ENCODE assay signal across 29 mouse cellular contexts in the genomic region with DNA sequence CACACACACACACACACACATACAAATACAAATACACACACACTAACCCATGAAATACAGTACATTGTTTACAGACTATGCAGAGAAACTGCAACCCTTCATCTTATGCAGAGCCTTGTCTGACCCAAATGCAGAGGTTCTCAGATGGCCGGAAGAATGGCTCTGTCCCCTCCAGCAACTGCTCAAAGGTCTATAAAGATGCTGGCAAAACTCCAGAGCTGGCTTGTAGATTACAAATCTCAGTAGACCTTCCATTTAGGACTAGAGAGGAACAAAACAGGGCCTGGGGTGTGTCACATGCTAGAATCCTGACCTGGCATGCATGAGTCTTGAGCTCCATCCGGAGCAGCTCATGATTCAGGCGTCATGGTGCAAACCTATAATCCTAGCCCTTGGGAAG.
DNase-seq lines count a peak whose midpoint lies in the region; ATAC-seq and TF ChIP-seq lines count a peak whose summit lies in the region.
"Had no signal": no experiment of that assay in that cellular context is flagged by ENCODE, and none has a peak within 500 bp of the region (broad histone marks: within the 10 kb centered on the region; RNA-seq: fewer than 3 reads in every experiment).

No protein-coding gene starts in this region.

- peak; percentile 38 for DNase-seq in embryonic facial prominence, embryonic 14.5 days (ENCODE audit: low spot score)
- DNase-seq in embryonic facial prominence, embryonic 10.5 days (ENCODE audit: low spot score), result no peak
- peak; percentile 3 for DNase-seq in kidney, adult 2 months
- peak; percentile 55 for DNase-seq in lung, embryonic 14.5 days
- no peak for DNase-seq in lung, postnatal 25 days (ENCODE audit: low spot score)
- peak; percentile 3 for DNase-seq in brain, embryonic 14.5 days (ENCODE audit: low read depth)
- DNase-seq: adrenal gland, postnatal 10 days; cerebellum, adult 11-12 months; cerebellum, adult 9-11 months; gastrocnemius, adult 2 months; gastrocnemius, postnatal 36 days; heart, adult 2 months; heart, postnatal 4 days; kidney, postnatal 36 days; liver, embryonic 13.5 days; lung, adult 18-20 months; lung, postnatal 36 days had no signal

- H3K27ac ChIP-seq in embryonic facial prominence, embryonic 14.5 days (replicated peaks; ENCODE audit: low read depth, low read length), result no peak overlapping the region
- H3K27ac ChIP-seq in embryonic facial prominence, embryonic 10.5 days (replicated peaks), result no peak overlapping the region
- no peak overlapping the region for H3K27ac ChIP-seq in kidney, adult 2 months (ENCODE audit: insufficient read depth, low read depth, low read length)
- no peak overlapping the region for H3K27ac ChIP-seq in kidney, embryonic 14.5 days (ENCODE audit: low read depth, low read length)
- H3K27ac ChIP-seq in lung, embryonic 14.5 days (ENCODE audit: low read depth), result no peak overlapping the region
- H3K27ac ChIP-seq in hindbrain, embryonic 13.5 days, result no peak overlapping the region
- H3K27ac ChIP-seq: embryonic facial prominence, embryonic 15.5 days; forebrain, embryonic 15.5 days; gastrocnemius, adult 2 months; heart, adult 2 months; hindbrain, embryonic 14.5 days; layer of hippocampus, adult 2 months; left cerebral cortex, adult 2 months; limb, embryonic 15.5 days; liver, embryonic 13.5 days; midbrain, embryonic 13.5 days had no signal

- H3K27me3 ChIP-seq in embryonic facial prominence, embryonic 14.5 days (replicated peaks; ENCODE audit: control insufficient read depth, insufficient read depth, low read length), result no peaks in the 10 kb centered on the region
- H3K27me3 ChIP-seq in embryonic facial prominence, embryonic 10.5 days (replicated peaks; ENCODE audit: low read depth, poor library complexity, severe bottlenecking), result no peaks in the 10 kb centered on the region
- no peaks in the 10 kb centered on the region for H3K27me3 ChIP-seq in kidney, adult 2 months (replicated peaks; ENCODE audit: control insufficient read depth, insufficient read depth, low read length)
- no peaks in the 10 kb centered on the region for H3K27me3 ChIP-seq in kidney, embryonic 14.5 days (ENCODE audit: control insufficient read depth, insufficient read depth, low read length)
- no peaks in the 10 kb centered on the region for H3K27me3 ChIP-seq in lung, embryonic 14.5 days (ENCODE audit: insufficient read depth, low read length)
- H3K27me3 ChIP-seq in hindbrain, embryonic 13.5 days, result no peaks in the 10 kb centered on the region
- H3K27me3 ChIP-seq: CH12.LX; embryonic facial prominence, embryonic 15.5 days; forebrain, embryonic 15.5 days; limb, embryonic 15.5 days; megakaryocyte, embryonic 14.5 days; midbrain, embryonic 13.5 days had no signal

- H3K4me3 ChIP-seq in embryonic facial prominence, embryonic 14.5 days (ENCODE audit: low read depth, low read length), result no peak overlapping the region
- H3K4me3 ChIP-seq in embryonic facial prominence, embryonic 10.5 days, result no peak overlapping the region
- no peak overlapping the region for H3K4me3 ChIP-seq in kidney, adult 2 months (ENCODE audit: insufficient read depth, low read depth, low read length)
- H3K4me3 ChIP-seq in kidney, embryonic 14.5 days (ENCODE audit: low read length), result no peak overlapping the region
- no peak overlapping the region for H3K4me3 ChIP-seq in lung, embryonic 14.5 days (ENCODE audit: low read depth, low read length)
- no peak overlapping the region for H3K4me3 ChIP-seq in hindbrain, embryonic 13.5 days
- H3K4me3 ChIP-seq: embryonic facial prominence, embryonic 15.5 days; forebrain, embryonic 15.5 days; gastrocnemius, adult 2 months; heart, adult 2 months; layer of hippocampus, adult 2 months; left cerebral cortex, adult 2 months; limb, embryonic 15.5 days; liver, embryonic 13.5 days; megakaryocyte, embryonic 14.5 days; midbrain, embryonic 13.5 days had no signal

- no peak overlapping the region for H3K4me2 ChIP-seq in embryonic facial prominence, embryonic 14.5 days (ENCODE audit: low read depth, low read length)
- no peak overlapping the region for H3K4me2 ChIP-seq in kidney, embryonic 14.5 days (replicated peaks; ENCODE audit: low read depth, low read length)
- H3K4me2 ChIP-seq in lung, embryonic 14.5 days, result no peak overlapping the region
- H3K4me2 ChIP-seq in hindbrain, embryonic 13.5 days, result no peak overlapping the region
- H3K4me2 ChIP-seq: embryonic facial prominence, embryonic 15.5 days; forebrain, embryonic 15.5 days; hindbrain, embryonic 14.5 days; limb, embryonic 15.5 days; liver, embryonic 13.5 days; midbrain, embryonic 13.5 days had no signal

- no peak overlapping the region for H3K9ac ChIP-seq in embryonic facial prominence, embryonic 14.5 days (ENCODE audit: low read depth, low read length)
- H3K9ac ChIP-seq in kidney, embryonic 14.5 days (ENCODE audit: low read depth, low read length), result no peak overlapping the region
- H3K9ac ChIP-seq in lung, embryonic 14.5 days, result no peak overlapping the region
- H3K9ac ChIP-seq in hindbrain, embryonic 13.5 days, result no peak overlapping the region
- H3K9ac ChIP-seq: embryonic facial prominence, embryonic 15.5 days; forebrain, embryonic 15.5 days; hindbrain, embryonic 14.5 days; limb, embryonic 15.5 days; liver, embryonic 13.5 days; midbrain, embryonic 13.5 days had no signal

- no peak for ATAC-seq in embryonic facial prominence, embryonic 14.5 days (ENCODE audit: low read depth)
- ATAC-seq in kidney, embryonic 14.5 days (ENCODE audit: low FRiP score, low TSS enrichment), result no peak
- ATAC-seq in lung, embryonic 14.5 days (ENCODE audit: insufficient read depth), result no peak
- no peak for ATAC-seq in hindbrain, embryonic 13.5 days (ENCODE audit: low FRiP score)
- ATAC-seq: forebrain, embryonic 15.5 days; intestine, postnatal 0 days; midbrain, embryonic 13.5 days had no signal

- WGBS in embryonic facial prominence, embryonic 14.5 days, result 71% methylated on average over 3 of the region's 3 CpGs
- 85% methylated on average over 3 of the region's 3 CpGs for WGBS in embryonic facial prominence, embryonic 10.5 days
- 56% methylated on average over 3 of the region's 3 CpGs for WGBS in kidney, adult 2 months
- WGBS in kidney, embryonic 14.5 days, result 54% methylated on average over 3 of the region's 3 CpGs
- 71% methylated on average over 3 of the region's 3 CpGs for WGBS in lung, embryonic 14.5 days
- 89% methylated on average over 3 of the region's 3 CpGs for WGBS in hindbrain, embryonic 13.5 days

- H3K9me3 ChIP-seq in embryonic facial prominence, embryonic 14.5 days (ENCODE audit: control insufficient read depth, low read length), result no peaks in the 10 kb centered on the region
- H3K9me3 ChIP-seq in embryonic facial prominence, embryonic 10.5 days, result no peaks in the 10 kb centered on the region
- no peaks in the 10 kb centered on the region for H3K9me3 ChIP-seq in kidney, embryonic 14.5 days (ENCODE audit: control insufficient read depth, low read length)
- no peaks in the 10 kb centered on the region for H3K9me3 ChIP-seq in lung, embryonic 14.5 days (ENCODE audit: low read depth, low read length)
- no peaks in the 10 kb centered on the region for H3K9me3 ChIP-seq in hindbrain, embryonic 13.5 days
- H3K9me3 ChIP-seq: embryonic facial prominence, embryonic 15.5 days; forebrain, embryonic 15.5 days; limb, embryonic 15.5 days; liver, embryonic 13.5 days; midbrain, embryonic 13.5 days had no signal

- TF ChIP-seq CTCF in kidney, adult 2 months (conservative IDR thresholded peaks at IDR 0.05; ENCODE audit: insufficient read depth, insufficient read length, low read depth, low read length), result no peak
- TF ChIP-seq CTCF in lung, embryonic 14.5 days (IDR thresholded peaks at IDR 0.05; ENCODE audit: low read depth), result no peak
- TF ChIP-seq CTCF in brain, embryonic 14.5 days (IDR thresholded peaks at IDR 0.05; ENCODE audit: borderline replicate concordance, extremely low read depth, insufficient read depth, insufficient read length), result no peak

- 0 out of 2 replicates have a peak, but pooled peaks cover 5% of the 10 kb centered on the region for H3K4me1 ChIP-seq in embryonic facial prominence, embryonic 14.5 days (ENCODE audit: control insufficient read depth, insufficient read depth, low read length)
- no peaks in the 10 kb centered on the region for H3K4me1 ChIP-seq in embryonic facial prominence, embryonic 10.5 days
- no peaks in the 10 kb centered on the region for H3K4me1 ChIP-seq in kidney, adult 2 months (ENCODE audit: control insufficient read depth, insufficient read depth, low read length)
- H3K4me1 ChIP-seq in kidney, embryonic 14.5 days (ENCODE audit: control insufficient read depth, insufficient read depth, low read length), result no peaks in the 10 kb centered on the region
- H3K4me1 ChIP-seq in lung, embryonic 14.5 days (ENCODE audit: insufficient read depth), result no peaks in the 10 kb centered on the region
- H3K4me1 ChIP-seq in hindbrain, embryonic 13.5 days (replicated peaks), result no peaks in the 10 kb centered on the region
- H3K4me1 ChIP-seq: embryonic facial prominence, embryonic 15.5 days; forebrain, embryonic 15.5 days; limb, embryonic 15.5 days; midbrain, embryonic 13.5 days had no signal

- no peaks in the 10 kb centered on the region for H3K36me3 ChIP-seq in embryonic facial prominence, embryonic 14.5 days (ENCODE audit: control insufficient read depth, insufficient read depth, low read length)
- H3K36me3 ChIP-seq in embryonic facial prominence, embryonic 10.5 days (replicated peaks), result no peaks in the 10 kb centered on the region
- H3K36me3 ChIP-seq in kidney, adult 2 months (ENCODE audit: control insufficient read depth, insufficient read depth, low read length), result no peaks in the 10 kb centered on the region
- H3K36me3 ChIP-seq in kidney, embryonic 14.5 days (ENCODE audit: control insufficient read depth, insufficient read depth, low read length), result no peaks in the 10 kb centered on the region
- no peaks in the 10 kb centered on the region for H3K36me3 ChIP-seq in lung, embryonic 14.5 days (ENCODE audit: insufficient read depth)
- H3K36me3 ChIP-seq in hindbrain, embryonic 13.5 days, result no peaks in the 10 kb centered on the region
- H3K36me3 ChIP-seq: embryonic facial prominence, embryonic 15.5 days; forebrain, embryonic 15.5 days; limb, embryonic 15.5 days; liver, embryonic 13.5 days; midbrain, embryonic 13.5 days had no signal

- no peak for TF ChIP-seq POLR2A in kidney, adult 2 months (IDR thresholded peaks at IDR 0.05; ENCODE audit: low read depth, low read length)
- TF ChIP-seq POLR2A in brain, embryonic 14.5 days (IDR thresholded peaks at IDR 0.05; ENCODE audit: borderline replicate concordance, extremely low read depth, insufficient read depth, insufficient read length, poor library complexity, severe bottlenecking), result no peak

Comparison
In these comparisons a context has a peak if more than half of its experiments do, and no peak if none do; other contexts are left out.
1. DNase-seq: peak in embryonic facial prominence, embryonic 14.5 days (single experiment), kidney, adult 2 months (single experiment), lung, embryonic 14.5 days (single experiment) and brain, embryonic 14.5 days (single experiment); none in embryonic facial prominence, embryonic 10.5 days (single experiment) and lung, postnatal 25 days (single experiment).